Mouse (Mus musculus) intestine, postnatal 0 days (tissue): ENCODE results near the gene Tnfrsf9. TPM values are rescaled to one million over a fixed set of nuclear protein-coding genes. Genes with fewer than 3 reads are reported as not detected.
A peak's percentile ranks its signal among the peaks of the same experiment; 100 is the strongest.

ENCODE experiments used
- ATAC-seq: fragments of 200-750 bp; cut with Nextera tagmentation; 2 replicates; pipeline ENCODE4 v1.8.0; 2017; ENCODE audit warnings: mild to moderate bottlenecking, moderate TSS enrichment, moderate library complexity
- H3K27ac ChIP-seq: fragments of 300-500 bp; sonication (generic); 2 replicates; pipeline ENCODE4 v1.5.1; 2014; ENCODE audit warnings: mild to moderate bottlenecking, low read depth, low read length, moderate library complexity
- H3K27me3 ChIP-seq: fragments of 300-500 bp; sonication (generic); replicated peaks from 2 replicates; pipeline ENCODE4 v1.6.1; 2014; ENCODE audit warnings: low read length, mixed read lengths; ENCODE audit not compliant: control insufficient read depth, insufficient read depth
- H3K36me3 ChIP-seq: fragments of 300-500 bp; sonication (generic); 2 replicates; pipeline ENCODE4 v1.6.1; 2014; ENCODE audit warnings: mild to moderate bottlenecking, moderate library complexity; ENCODE audit not compliant: control insufficient read depth, insufficient read depth
- H3K4me1 ChIP-seq: fragments of 300-500 bp; sonication (generic); replicated peaks from 2 replicates; pipeline ENCODE4 v1.6.1; 2014; ENCODE audit warnings: antibody characterized with exemption, low read length, mixed read lengths; ENCODE audit not compliant: control insufficient read depth, insufficient read depth
- H3K4me2 ChIP-seq: fragments of 300-500 bp; sonication (generic); replicated peaks from 2 replicates; pipeline ENCODE4 v1.6.1; 2014; ENCODE audit warnings: low read depth, mild to moderate bottlenecking, moderate library complexity
- H3K4me3 ChIP-seq: fragments of 300-500 bp; sonication (generic); 2 replicates; pipeline ENCODE4 v1.5.1; 2014; ENCODE audit warnings: low read depth, low read length
- H3K9ac ChIP-seq: fragments of 300-500 bp; sonication (generic); 2 replicates; pipeline ENCODE4 v1.6.1; 2014; ENCODE audit warnings: mild to moderate bottlenecking, low read depth, low read length
- H3K9me3 ChIP-seq: fragments of 300-500 bp; sonication (generic); 2 replicates; pipeline ENCODE4 v1.6.1; 2016; ENCODE audit warnings: mixed run types; ENCODE audit not compliant: control insufficient read depth
- CTCF ChIP-seq: sonication (generic); IDR thresholded peaks from 2 replicates; pipeline ENCODE4 v1.5.1; 2016; ENCODE audit warnings: low read depth, mild to moderate bottlenecking, control low read depth, antibody characterized with exemption, moderate library complexity
- WGBS: fragments of 180-500 bp; shearing (Covaris S2); extraction: QIAGEN DNeasy Blood & Tissue Kit; methylation state at CpG from one replicate; pipeline ENCODE4 v1.1.7; 2014; 5-methylcytosine and 5-hydroxymethylcytosine counted together
- polyA plus RNA-seq: library from polyadenylated mRNA; unstranded; fragments of >200 nt; fragmentation: Nextera tagmentation; extraction: Ambion mirVana; gene quantifications from 2 replicates; pipeline ENCODE4 v1.2.1, GENCODE M21; 2015

The Tnfrsf9 gene
- polyA plus RNA-seq, 1 experiment from 2014 or later: 0.20 TPM

DNA sequence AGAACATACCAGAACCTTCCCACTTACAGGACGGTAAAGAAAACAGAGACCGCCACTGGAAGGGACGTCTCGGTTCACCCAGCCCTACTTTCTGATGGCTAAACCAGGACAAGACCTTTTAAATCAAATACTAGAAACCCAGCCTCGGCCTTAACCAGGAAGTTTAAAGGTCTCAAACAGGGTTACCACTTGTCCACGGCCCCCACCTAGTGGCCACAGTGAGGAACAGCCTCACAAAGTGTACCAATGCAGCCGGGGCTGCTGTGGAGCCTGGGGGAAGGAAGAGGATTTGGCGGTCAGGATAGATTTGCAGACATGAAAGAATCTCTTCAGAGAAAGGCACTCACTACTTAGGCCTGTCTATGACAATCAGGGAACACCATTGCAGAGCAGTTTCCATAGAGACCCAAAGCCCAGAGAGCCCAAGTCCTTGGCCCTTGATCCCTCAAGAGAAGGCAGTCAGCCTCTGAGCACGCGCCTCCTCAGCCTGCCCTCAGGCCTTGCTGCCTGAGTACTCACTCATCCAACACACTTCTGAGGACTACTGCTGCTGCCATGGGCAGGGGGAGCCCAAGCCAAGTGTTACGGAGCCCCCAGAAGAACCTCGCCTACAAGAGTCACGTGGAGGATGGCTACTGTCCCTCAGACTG, 15.5 kb upstream of the Tnfrsf9 start:
- no peaks in the 10 kb centered on the region for H3K27me3 ChIP-seq
- H3K27ac ChIP-seq: no peak overlapping the region
- H3K4me1 ChIP-seq: no peaks in the 10 kb centered on the region
- H3K4me2 ChIP-seq: no peak overlapping the region
- H3K9me3 ChIP-seq: no peaks in the 10 kb centered on the region
- peak; percentile 51 for ATAC-seq
- H3K9ac ChIP-seq: no peak overlapping the region
- peak; percentile 98 for TF ChIP-seq CTCF
- H3K36me3 ChIP-seq: peaks cover 68% of the 10 kb centered on the region
- WGBS: 49% methylated on average over 13 of the region's 13 CpGs
- H3K4me3 ChIP-seq: no peak overlapping the region

DNA sequence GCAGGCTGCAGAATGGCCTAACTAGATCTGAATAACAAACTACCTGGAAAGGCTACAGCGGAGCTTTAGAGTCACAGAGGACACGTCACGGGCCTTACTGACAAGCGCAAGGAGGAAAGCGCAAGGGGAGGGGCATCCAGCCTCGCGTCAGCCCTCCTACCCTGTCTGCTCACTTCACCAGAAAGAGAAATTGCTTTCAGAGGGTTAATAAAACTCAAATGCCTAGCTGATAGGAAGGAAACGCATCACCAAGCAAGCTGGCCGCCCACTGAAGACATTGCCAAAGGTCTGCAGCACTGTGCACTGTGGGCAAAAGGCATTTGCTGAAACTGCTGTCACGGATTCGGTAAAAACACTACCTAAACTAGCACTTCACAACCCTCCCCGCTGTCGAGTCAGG, 13.9 kb upstream of the Tnfrsf9 start:
- 94% methylated on average over 13 of the region's 13 CpGs for WGBS
- Histone ChIP-seq H3K36me3 (peaks cover 78% of the 10 kb centered on the region), H3K27ac (no peak overlapping the region), H3K4me2 (no peak overlapping the region), H3K27me3 (no peaks in the 10 kb centered on the region), H3K4me1 (no peaks in the 10 kb centered on the region), H3K9ac (no peak overlapping the region), H3K4me3 (no peak overlapping the region), H3K9me3 (no peaks in the 10 kb centered on the region)
- no peak for ATAC-seq
- TF ChIP-seq CTCF: no peak

DNA sequence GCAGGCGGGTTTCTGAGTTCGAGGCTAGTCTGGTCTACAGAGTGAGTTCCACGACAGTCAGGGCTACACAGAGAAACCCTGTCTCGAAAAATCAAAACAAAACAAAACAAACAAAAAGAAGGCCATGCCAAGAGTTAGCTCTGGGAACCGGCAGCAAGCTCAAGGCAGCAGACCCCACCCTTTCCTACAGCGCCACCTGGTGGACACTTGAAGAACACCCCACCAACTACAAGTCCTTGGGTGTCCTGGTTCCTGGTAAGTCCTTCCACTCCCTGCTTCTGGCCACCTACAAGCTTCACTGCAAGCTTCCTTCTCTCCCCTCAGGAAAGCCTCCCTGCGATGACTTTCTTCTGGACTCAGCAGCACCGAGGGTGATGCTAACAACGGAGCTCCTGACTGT, 12.7 kb upstream of the Tnfrsf9 start:
- ATAC-seq: no peak
- peaks cover 77% of the 10 kb centered on the region for H3K36me3 ChIP-seq

DNA sequence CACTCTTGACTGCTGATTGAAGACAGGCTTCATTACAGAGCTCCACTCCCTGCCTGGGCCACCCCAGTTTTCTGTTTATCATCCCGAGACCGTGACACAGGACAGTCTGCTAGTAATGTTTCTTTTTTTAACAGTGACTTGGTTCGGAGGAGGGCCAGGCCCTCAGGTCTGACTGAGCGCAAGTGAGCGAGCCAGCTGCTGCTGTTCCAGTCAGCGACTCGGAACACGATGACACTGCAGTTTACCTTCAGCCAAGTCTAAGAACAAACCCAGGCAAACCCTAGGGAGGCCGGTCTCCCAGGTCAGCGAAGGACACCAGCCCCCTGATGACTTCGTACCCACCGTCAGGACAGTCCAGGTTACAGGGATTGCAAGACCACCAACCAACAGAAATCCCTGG, 12.3 kb upstream of the Tnfrsf9 start:
- Histone ChIP-seq H3K9me3 (no peaks in the 10 kb centered on the region), H3K36me3 (peaks cover 76% of the 10 kb centered on the region), H3K9ac (no peak overlapping the region), H3K27ac (no peak overlapping the region), H3K27me3 (no peaks in the 10 kb centered on the region), H3K4me2 (no peak overlapping the region), H3K4me1 (no peaks in the 10 kb centered on the region), H3K4me3 (no peak overlapping the region)
- no peak for TF ChIP-seq CTCF
- 90% methylated on average over 12 of the region's 12 CpGs for WGBS
- ATAC-seq: no peak

More for the DNA sequence above, 12.7 kb upstream of the Tnfrsf9 start:
- Histone ChIP-seq H3K4me1 (no peaks in the 10 kb centered on the region), H3K4me3 (no peak overlapping the region), H3K27me3 (no peaks in the 10 kb centered on the region), H3K9ac (no peak overlapping the region), H3K4me2 (no peak overlapping the region), H3K27ac (no peak overlapping the region), H3K9me3 (no peaks in the 10 kb centered on the region)
- 47% methylated on average over 9 of the region's 9 CpGs for WGBS
- peak; percentile 94 for TF ChIP-seq CTCF

DNA sequence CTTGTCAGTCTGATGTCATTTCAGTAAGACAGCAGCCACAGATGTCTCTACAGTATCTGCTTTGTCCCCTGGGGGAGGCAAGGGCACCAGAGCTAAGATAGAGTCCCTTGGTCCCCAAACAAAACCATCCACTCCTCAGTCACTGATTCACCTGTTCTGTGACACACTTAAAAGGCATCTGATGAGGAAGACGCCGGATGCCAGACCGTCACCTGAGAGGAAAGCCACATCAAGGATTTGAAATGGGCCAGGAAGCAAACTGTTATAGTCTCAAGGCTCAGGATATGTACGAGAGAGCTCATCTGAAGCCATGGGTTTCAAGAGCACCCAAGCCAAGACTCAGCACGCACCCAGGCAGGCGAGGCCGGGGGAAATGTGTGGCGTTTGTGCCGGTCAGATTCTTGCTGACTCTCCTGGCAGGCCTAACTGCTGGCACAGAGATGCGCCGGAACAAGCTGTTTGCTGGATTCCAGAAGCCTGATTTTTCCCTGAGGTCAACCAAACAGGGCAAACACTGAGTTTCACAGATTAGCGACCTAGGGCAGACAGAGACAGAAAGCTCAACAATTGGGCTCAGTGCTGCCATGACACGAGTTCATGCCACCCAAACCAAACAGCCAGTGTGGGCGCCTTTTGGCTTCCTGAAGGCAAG, 11.1 kb upstream of the Tnfrsf9 start:
- H3K27ac ChIP-seq: no peak overlapping the region
- 92% methylated on average over 14 of the region's 14 CpGs for WGBS
- no peaks in the 10 kb centered on the region for H3K27me3 ChIP-seq
- no peaks in the 10 kb centered on the region for H3K4me1 ChIP-seq
- no peak overlapping the region for H3K4me3 ChIP-seq
- no peak overlapping the region for H3K9ac ChIP-seq
- TF ChIP-seq CTCF: no peak
- H3K9me3 ChIP-seq: no peaks in the 10 kb centered on the region
- H3K4me2 ChIP-seq: no peak overlapping the region
- H3K36me3 ChIP-seq: peaks cover 65% of the 10 kb centered on the region
- ATAC-seq: no peak

DNA sequence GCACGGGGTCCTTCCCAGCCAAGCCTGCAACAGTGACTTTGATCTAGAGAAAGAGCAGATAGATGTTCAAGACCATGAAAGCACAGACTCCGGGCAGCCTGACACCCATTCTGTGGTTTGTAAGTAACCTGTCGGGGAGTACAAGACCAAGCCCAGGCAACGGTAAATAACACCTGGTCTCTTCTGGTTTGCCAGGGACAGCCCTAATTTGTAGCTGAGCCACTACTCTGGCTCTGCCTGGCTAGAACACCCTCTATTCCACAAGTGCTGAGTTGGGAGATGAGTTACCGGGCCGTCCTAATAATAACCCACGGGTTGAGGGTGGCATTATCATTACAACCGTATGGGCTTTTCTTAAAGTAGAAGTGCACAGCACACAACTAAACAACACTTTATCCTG, 7.3 kb upstream of the Tnfrsf9 start:
- TF ChIP-seq CTCF: no peak
- Histone ChIP-seq H3K9me3 (no peaks in the 10 kb centered on the region), H3K36me3 (peaks cover 37% of the 10 kb centered on the region), H3K4me1 (no peaks in the 10 kb centered on the region), H3K4me2 (no peak overlapping the region), H3K27me3 (no peaks in the 10 kb centered on the region), H3K9ac (no peak overlapping the region), H3K4me3 (no peak overlapping the region), H3K27ac (no peak overlapping the region)
- WGBS: 89% methylated on average over 8 of the region's 8 CpGs
- ATAC-seq: no peak
